Mouse (Mus musculus) bone marrow, adult 2 months (tissue): Measurements from ENCODE around the gene Rapgef4.

Experiments used
- CTCF ChIP-seq: fragments of 200-500 bp; IDR thresholded peaks from 2 replicates; pipeline ENCODE4 v1.5.1; 2011; ENCODE audit warnings: low read length, control low read depth; ENCODE audit not compliant: control insufficient read depth, insufficient read depth
- POLR2A ChIP-seq: fragments of 200-500 bp; IDR thresholded peaks from 2 replicates; pipeline ENCODE4 v1.6.1; 2011; ENCODE audit warnings: low read depth, mild to moderate bottlenecking, control low read depth, low read length, borderline replicate concordance; ENCODE audit not compliant: control insufficient read depth

DNA sequence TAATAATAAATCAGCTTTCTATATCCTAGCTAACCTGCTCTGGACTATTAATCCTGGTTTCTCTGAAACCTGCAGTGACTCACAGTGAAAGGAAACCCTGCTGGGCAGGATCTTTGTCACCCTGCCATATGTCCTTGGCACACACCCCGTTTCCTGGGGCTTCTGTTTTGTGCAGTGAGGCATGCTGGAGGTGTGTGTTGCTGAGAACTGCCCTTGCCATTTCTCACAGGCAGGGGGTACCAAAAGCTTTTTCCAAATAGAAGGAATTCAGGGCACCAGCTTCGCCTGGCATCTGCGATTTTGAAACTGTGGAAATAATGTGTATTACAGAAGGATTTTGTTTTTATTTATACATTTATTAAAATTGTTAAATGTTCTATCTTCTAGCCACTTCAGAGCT lies 40.8 kb downstream of the Rapgef4 start:
- no peak for TF ChIP-seq POLR2A
- no peak for TF ChIP-seq CTCF
